Mouse (Mus musculus): ENCODE results near the gene Mex3a. TPM values are rescaled to one million over a fixed set of nuclear protein-coding genes. Genes with fewer than 3 reads are reported as not detected.

Mex3a gene
- polyA plus RNA-seq, 1 experiment, result 22.0 TPM

DNA sequence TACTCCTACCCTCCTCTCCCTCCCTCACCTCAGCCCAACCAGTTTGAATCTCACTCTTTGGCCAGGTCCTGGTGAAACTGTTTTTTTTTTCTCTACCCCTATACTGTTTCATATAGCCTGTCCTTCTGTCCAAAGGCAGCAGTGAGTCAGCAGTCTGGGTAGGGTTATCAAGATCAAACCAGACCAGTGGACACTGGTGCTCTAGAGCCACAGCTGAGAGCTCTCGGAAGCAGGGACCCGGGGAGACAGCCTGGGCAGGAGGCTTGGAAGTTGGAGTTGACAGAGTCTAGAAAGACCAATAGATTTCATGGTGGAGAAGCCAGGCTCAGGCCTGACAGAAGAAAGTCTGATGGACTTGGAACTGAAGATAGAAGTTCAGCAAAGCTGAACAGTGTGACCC, 36.4 kb downstream of the Mex3a start:
- no peaks in the 10 kb centered on the region for H3K4me1 ChIP-seq (replicated peaks; ENCODE audit: control insufficient read depth, insufficient read depth, low read length)
- no peak overlapping the region for H3K27ac ChIP-seq (ENCODE audit: control insufficient read depth, insufficient read depth, low read length)
- no peaks in the 10 kb centered on the region for H3K27me3 ChIP-seq (ENCODE audit: control insufficient read depth, insufficient read depth, low read length)
- TF ChIP-seq POLR2A (IDR thresholded peaks at IDR 0.05; ENCODE audit: control insufficient read depth, extremely low read depth, insufficient read depth, low read length, poor library complexity), result no peak
- TF ChIP-seq CTCF (IDR thresholded peaks at IDR 0.05; ENCODE audit: borderline replicate concordance, control insufficient read depth, extremely low read depth, insufficient read depth, low read length, poor library complexity), result no peak
- no peak overlapping the region for H3K4me3 ChIP-seq (ENCODE audit: control insufficient read depth, insufficient read depth, low read length)
- H3K36me3 ChIP-seq (ENCODE audit: control insufficient read depth, insufficient read depth, low read length), result peaks cover 49% of the 10 kb centered on the region
- no peak for DNase-seq
- WGBS, result 94% methylated on average over 2 of the region's 2 CpGs

DNA sequence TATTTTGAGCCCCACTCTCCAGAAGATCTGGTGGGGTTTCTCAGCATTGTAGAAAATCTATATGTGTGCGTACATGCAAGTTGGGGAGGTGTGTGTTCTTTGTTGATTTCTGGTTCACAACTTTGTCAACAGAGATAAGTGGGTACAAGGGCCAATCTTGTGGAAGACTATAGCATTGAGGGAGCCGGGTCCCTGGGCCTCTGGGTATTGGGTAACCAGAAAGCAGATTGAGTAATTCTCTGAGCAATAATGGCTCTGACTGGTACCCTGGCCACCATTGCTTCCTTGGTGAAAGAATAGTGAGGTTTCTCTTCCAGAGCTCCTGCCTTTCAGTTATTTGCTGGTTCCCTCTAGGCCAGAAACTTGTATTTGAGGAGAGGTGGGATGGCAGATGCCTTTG, 36.9 kb downstream of the Mex3a start:
- TF ChIP-seq POLR2A (IDR thresholded peaks at IDR 0.05; ENCODE audit: control insufficient read depth, extremely low read depth, insufficient read depth, low read length, poor library complexity) (no peak), CTCF (IDR thresholded peaks at IDR 0.05; ENCODE audit: borderline replicate concordance, control insufficient read depth, extremely low read depth, insufficient read depth, low read length, poor library complexity) (no peak)
- H3K36me3 ChIP-seq (ENCODE audit: control insufficient read depth, insufficient read depth, low read length), result peaks cover 45% of the 10 kb centered on the region
- 95% methylated on average over 2 of the region's 2 CpGs for WGBS

DNA sequence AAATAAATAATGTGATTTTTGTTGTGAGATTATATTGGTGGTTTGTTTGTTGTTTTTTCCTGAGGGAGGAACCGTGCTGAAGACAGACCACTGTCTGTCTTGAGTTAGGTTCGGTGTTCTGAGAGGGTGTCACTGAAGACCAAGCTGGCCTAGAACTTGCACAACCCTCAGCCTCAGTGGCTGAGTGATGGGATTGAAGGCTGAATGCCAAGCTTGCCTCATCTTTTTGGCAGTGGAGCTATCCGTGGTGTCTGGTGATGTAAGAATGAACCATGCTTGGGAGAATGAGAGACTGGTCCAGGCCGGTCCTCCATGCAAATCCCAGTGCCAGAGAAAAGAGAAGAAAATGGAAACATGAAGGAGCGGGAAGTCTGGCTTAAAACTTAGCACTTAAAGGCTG, 37.5 kb downstream of the Mex3a start:
- Histone ChIP-seq H3K4me3 (ENCODE audit: control insufficient read depth, insufficient read depth, low read length) (no peak overlapping the region), H3K4me1 (replicated peaks; ENCODE audit: control insufficient read depth, insufficient read depth, low read length) (no peaks in the 10 kb centered on the region), H3K27ac (ENCODE audit: control insufficient read depth, insufficient read depth, low read length) (no peak overlapping the region), H3K27me3 (ENCODE audit: control insufficient read depth, insufficient read depth, low read length) (no peaks in the 10 kb centered on the region), H3K36me3 (ENCODE audit: control insufficient read depth, insufficient read depth, low read length) (peaks cover 42% of the 10 kb centered on the region)
- DNase-seq, result no peak
- 95% methylated on average over 5 of the region's 5 CpGs for WGBS
- TF ChIP-seq POLR2A (IDR thresholded peaks at IDR 0.05; ENCODE audit: control insufficient read depth, extremely low read depth, insufficient read depth, low read length, poor library complexity) (no peak), CTCF (IDR thresholded peaks at IDR 0.05; ENCODE audit: borderline replicate concordance, control insufficient read depth, extremely low read depth, insufficient read depth, low read length, poor library complexity) (no peak)

More for the DNA sequence above, 36.9 kb downstream of the Mex3a start:
- Histone ChIP-seq H3K4me3 (ENCODE audit: control insufficient read depth, insufficient read depth, low read length) (no peak overlapping the region), H3K4me1 (replicated peaks; ENCODE audit: control insufficient read depth, insufficient read depth, low read length) (no peaks in the 10 kb centered on the region), H3K27ac (ENCODE audit: control insufficient read depth, insufficient read depth, low read length) (no peak overlapping the region), H3K27me3 (ENCODE audit: control insufficient read depth, insufficient read depth, low read length) (no peaks in the 10 kb centered on the region)
- DNase-seq, result no peak

DNA sequence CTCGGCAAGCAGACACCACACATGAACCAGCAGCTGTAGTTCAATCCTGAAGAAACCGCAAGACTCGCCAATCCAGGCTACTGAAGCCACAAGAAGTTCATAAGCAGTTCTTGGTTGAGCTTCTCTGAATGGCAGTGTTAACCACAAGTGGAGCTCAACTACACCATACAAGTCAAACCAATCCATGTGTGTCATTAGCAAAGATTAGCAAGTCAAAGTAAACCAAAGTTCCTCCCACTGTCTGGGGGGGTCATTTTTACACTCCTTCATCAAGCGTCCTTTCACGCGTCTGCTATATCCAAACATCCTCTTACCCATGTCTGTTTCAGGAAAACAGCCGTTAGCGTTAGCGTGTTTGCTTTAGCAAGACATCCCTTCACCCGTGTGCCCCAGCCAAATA, 38.1 kb downstream of the Mex3a start:
- no peak for DNase-seq
- TF ChIP-seq CTCF (IDR thresholded peaks at IDR 0.05; ENCODE audit: borderline replicate concordance, control insufficient read depth, extremely low read depth, insufficient read depth, low read length, poor library complexity) (no peak), POLR2A (IDR thresholded peaks at IDR 0.05; ENCODE audit: control insufficient read depth, extremely low read depth, insufficient read depth, low read length, poor library complexity) (no peak)
- Histone ChIP-seq H3K4me3 (ENCODE audit: control insufficient read depth, insufficient read depth, low read length) (no peak overlapping the region), H3K27ac (ENCODE audit: control insufficient read depth, insufficient read depth, low read length) (no peak overlapping the region), H3K27me3 (ENCODE audit: control insufficient read depth, insufficient read depth, low read length) (no peaks in the 10 kb centered on the region), H3K36me3 (ENCODE audit: control insufficient read depth, insufficient read depth, low read length) (peaks cover 35% of the 10 kb centered on the region), H3K4me1 (replicated peaks; ENCODE audit: control insufficient read depth, insufficient read depth, low read length) (no peaks in the 10 kb centered on the region)
- WGBS, result 94% methylated on average over 10 of the region's 10 CpGs

DNA sequence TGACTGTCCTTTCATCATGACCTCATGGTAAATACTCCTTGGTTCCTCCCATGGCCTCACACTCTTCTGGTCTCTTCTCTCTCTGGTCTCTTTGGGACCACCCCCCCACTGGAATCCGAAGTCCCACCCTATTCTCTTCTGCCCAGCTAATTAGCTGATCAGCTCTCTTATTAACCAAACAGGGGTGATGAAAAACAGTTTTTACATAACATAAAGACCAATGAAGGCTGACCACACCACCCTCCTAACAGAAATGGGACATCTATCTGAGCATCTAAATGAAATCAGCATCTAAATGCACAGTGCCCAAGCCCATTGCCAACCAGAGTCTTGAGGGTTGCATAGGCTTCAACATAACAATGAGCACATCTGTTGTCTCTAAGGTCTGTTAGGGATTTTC, 39.7 kb downstream of the Mex3a start:
- H3K27me3 ChIP-seq (ENCODE audit: control insufficient read depth, insufficient read depth, low read length), result no peaks in the 10 kb centered on the region
- no peak overlapping the region for H3K27ac ChIP-seq (ENCODE audit: control insufficient read depth, insufficient read depth, low read length)
- DNase-seq, result no peak
- peaks cover 22% of the 10 kb centered on the region for H3K36me3 ChIP-seq (ENCODE audit: control insufficient read depth, insufficient read depth, low read length)
- WGBS, result 93% methylated on average over 1 of the region's 1 CpGs
- no peaks in the 10 kb centered on the region for H3K4me1 ChIP-seq (replicated peaks; ENCODE audit: control insufficient read depth, insufficient read depth, low read length)
- no peak for TF ChIP-seq POLR2A (IDR thresholded peaks at IDR 0.05; ENCODE audit: control insufficient read depth, extremely low read depth, insufficient read depth, low read length, poor library complexity)
- TF ChIP-seq CTCF (IDR thresholded peaks at IDR 0.05; ENCODE audit: borderline replicate concordance, control insufficient read depth, extremely low read depth, insufficient read depth, low read length, poor library complexity), result no peak
- no peak overlapping the region for H3K4me3 ChIP-seq (ENCODE audit: control insufficient read depth, insufficient read depth, low read length)

DNA sequence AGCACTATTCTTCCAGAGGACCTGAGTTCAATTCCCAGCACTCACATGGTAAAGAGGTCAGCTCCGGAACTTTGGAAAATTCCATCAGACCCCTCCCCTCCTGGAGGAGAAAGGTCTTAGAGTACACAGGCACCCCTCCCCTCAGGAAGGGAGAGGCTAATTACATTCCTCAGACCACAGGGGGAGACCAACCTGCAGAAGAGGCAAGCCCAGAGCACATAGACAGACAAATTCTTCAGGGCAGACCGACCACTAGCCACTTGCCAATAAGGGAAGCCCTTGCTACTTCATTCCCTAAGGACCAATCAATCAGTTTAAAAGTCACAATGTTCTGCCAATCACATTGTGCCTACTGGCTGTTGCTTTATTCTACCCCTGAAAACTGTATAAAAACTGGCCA, 40.6 kb downstream of the Mex3a start:
- no peaks in the 10 kb centered on the region for H3K27me3 ChIP-seq (ENCODE audit: control insufficient read depth, insufficient read depth, low read length)
- WGBS, result 94% methylated on average over 2 of the region's 2 CpGs
- no peaks in the 10 kb centered on the region for H3K4me1 ChIP-seq (replicated peaks; ENCODE audit: control insufficient read depth, insufficient read depth, low read length)
- no peak for DNase-seq
- no peak overlapping the region for H3K4me3 ChIP-seq (ENCODE audit: control insufficient read depth, insufficient read depth, low read length)
- no peak overlapping the region for H3K27ac ChIP-seq (ENCODE audit: control insufficient read depth, insufficient read depth, low read length)
- H3K36me3 ChIP-seq (ENCODE audit: control insufficient read depth, insufficient read depth, low read length), result peaks cover 16% of the 10 kb centered on the region
- TF ChIP-seq POLR2A (IDR thresholded peaks at IDR 0.05; ENCODE audit: control insufficient read depth, extremely low read depth, insufficient read depth, low read length, poor library complexity) (no peak), CTCF (IDR thresholded peaks at IDR 0.05; ENCODE audit: borderline replicate concordance, control insufficient read depth, extremely low read depth, insufficient read depth, low read length, poor library complexity) (no peak)

DNA sequence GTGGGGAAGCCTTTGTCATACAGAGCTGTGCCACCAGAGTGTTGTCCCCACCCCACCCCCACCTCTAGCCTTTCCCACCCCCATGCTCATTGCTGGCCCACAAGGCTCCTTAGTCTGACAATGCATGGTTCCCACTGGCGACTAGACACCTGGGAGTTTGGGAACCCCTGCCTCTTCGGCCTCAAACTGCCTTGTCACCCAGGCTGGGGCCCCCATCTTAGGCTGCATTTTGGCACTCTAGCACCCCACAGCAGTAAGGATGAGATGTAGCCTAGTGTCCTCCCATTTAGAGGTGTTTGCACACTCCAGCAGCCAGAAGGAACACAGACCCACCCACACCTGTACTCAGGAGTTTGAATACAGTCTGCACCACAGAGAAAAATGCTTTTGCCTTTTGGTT, 41.6 kb downstream of the Mex3a start:
- H3K4me3 ChIP-seq (ENCODE audit: control insufficient read depth, insufficient read depth, low read length), result no peak overlapping the region
- no peak overlapping the region for H3K27ac ChIP-seq (ENCODE audit: control insufficient read depth, insufficient read depth, low read length)
- peaks cover 6% of the 10 kb centered on the region for H3K36me3 ChIP-seq (ENCODE audit: control insufficient read depth, insufficient read depth, low read length)
- no peak for DNase-seq
- no peaks in the 10 kb centered on the region for H3K4me1 ChIP-seq (replicated peaks; ENCODE audit: control insufficient read depth, insufficient read depth, low read length)
- TF ChIP-seq POLR2A (IDR thresholded peaks at IDR 0.05; ENCODE audit: control insufficient read depth, extremely low read depth, insufficient read depth, low read length, poor library complexity) (no peak), CTCF (IDR thresholded peaks at IDR 0.05; ENCODE audit: borderline replicate concordance, control insufficient read depth, extremely low read depth, insufficient read depth, low read length, poor library complexity) (no peak)
- 92% methylated on average over 2 of the region's 2 CpGs for WGBS
- no peaks in the 10 kb centered on the region for H3K27me3 ChIP-seq (ENCODE audit: control insufficient read depth, insufficient read depth, low read length)
